Mouse (Mus musculus): ENCODE data around the gene Sim1.

Gene Sim1

GRCm38 (mm10) chr10:50894170-50894991, at the start of gene Sim1:
TSS of gene Sim1 (plus strand) at chr10:50894754.
- no peak for DNase-seq

GRCm38 (mm10) chr10:50868202-50868601, 26.4 kb upstream of the Sim1 start:
- DNase-seq = no peak

- DNase-seq = no peak
Measured at GRCm38 (mm10) chr10:50876952-50877351, 17.6 kb upstream of the Sim1 start.

- DNase-seq = no peak
Measured at GRCm38 (mm10) chr10:50881476-50882069, 13.0 kb upstream of the Sim1 start.

GRCm38 (mm10) chr10:50882366-50882765, 12.2 kb upstream of the Sim1 start:
- no peak for DNase-seq

- DNase-seq = no peak
Measured at GRCm38 (mm10) chr10:50886305-50886704, 8.2 kb upstream of the Sim1 start.

GRCm38 (mm10) chr10:50890621-50891020, 3.9 kb upstream of the Sim1 start:
- DNase-seq = no peak

- no peak for DNase-seq
Measured at GRCm38 (mm10) chr10:50891876-50892711, 2.5 kb upstream of the Sim1 start.

- DNase-seq = no peak
Measured at GRCm38 (mm10) chr10:50892751-50893320, 1.7 kb upstream of the Sim1 start.

- no peak for DNase-seq
Measured at GRCm38 (mm10) chr10:50893546-50893945, 1.0 kb upstream of the Sim1 start.

GRCm38 (mm10) chr10:50895091-50895790, 687 bp downstream of the Sim1 start:
- no peak for DNase-seq

- DNase-seq = no peak
Measured at GRCm38 (mm10) chr10:50895881-50896766, 1.6 kb downstream of the Sim1 start.

GRCm38 (mm10) chr10:50896767-50897390, 2.3 kb downstream of the Sim1 start:
- no peak for DNase-seq

GRCm38 (mm10) chr10:50897530-50898471, 3.2 kb downstream of the Sim1 start:
- no peak for DNase-seq

- no peak for DNase-seq
Measured at GRCm38 (mm10) chr10:50898621-50899020, 4.1 kb downstream of the Sim1 start.

GRCm38 (mm10) chr10:50899846-50900745, 5.5 kb downstream of the Sim1 start:
- no peak for DNase-seq

GRCm38 (mm10) chr10:50900746-50901600, 6.4 kb downstream of the Sim1 start:
- no peak for DNase-seq
